Mouse (Mus musculus): ENCODE measurements at regions not wholly inside any gene's neighbourhood (a gene's known extent, or its start where the extent isn't known, plus 50 kb on each side); places are given as distances from the start of the nearest gene placed in this dataset.
"Not testable (repeated sequence)": the region's sequence is repeated elsewhere in the genome, so short reads cannot be mapped to it uniquely, and the experiment has no call there.

GRCm38 (mm10) chr1:189156906-189157305 lies 149.3 kb upstream of the Kctd3 start:
- DNase-seq, result no peak

DNA sequence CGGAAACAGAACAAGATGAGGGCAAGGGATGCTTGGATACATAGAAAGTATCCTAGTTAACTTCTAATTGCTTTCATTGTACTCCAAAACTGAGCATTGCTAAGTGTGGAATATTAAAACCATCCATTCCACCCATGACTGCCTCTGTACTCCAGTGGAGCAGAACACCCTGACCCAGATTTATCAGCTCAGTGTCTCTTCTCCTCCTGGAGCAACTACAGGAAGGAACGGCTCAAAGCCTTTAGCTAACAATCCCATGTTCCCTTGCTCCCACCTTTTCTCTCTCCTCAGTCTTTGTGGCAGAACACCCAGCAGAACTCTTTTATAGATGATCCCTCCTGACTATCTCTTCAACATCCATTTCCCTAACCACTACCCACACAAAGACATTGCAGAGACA lies 146.7 kb upstream of the Kctd3 start:
- no peak for DNase-seq

GRCm38 (mm10) chr1:189153150-189153549 lies 145.5 kb upstream of the Kctd3 start:
- no peak for DNase-seq

DNA sequence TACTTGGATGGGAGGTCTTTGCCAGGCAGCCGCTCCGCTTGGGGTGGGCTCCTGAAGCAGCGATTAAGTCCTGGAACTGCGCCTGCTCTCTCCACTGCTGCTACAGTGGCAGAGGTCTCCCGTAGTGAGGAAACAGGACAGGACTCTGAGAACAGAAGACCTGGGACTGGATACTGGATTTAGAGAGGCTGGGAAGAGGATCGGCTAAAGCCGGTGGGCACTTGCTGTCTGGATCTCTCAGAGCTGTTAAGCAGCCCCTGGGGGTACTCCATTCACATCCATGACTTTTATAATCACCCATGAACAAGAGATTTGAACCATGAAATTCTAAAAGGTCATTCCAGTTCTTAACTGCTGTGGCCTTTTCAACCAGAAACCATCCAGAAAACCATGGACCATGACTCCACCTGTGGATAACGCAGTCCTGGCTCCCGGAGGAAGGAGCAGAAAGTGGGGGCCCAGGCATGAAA lies 135.4 kb upstream of the Kctd3 start:
- no peak for DNase-seq

- no peak for DNase-seq
Observed at GRCm38 (mm10) chr1:189142551-189142950, 134.9 kb upstream of the Kctd3 start.

DNA sequence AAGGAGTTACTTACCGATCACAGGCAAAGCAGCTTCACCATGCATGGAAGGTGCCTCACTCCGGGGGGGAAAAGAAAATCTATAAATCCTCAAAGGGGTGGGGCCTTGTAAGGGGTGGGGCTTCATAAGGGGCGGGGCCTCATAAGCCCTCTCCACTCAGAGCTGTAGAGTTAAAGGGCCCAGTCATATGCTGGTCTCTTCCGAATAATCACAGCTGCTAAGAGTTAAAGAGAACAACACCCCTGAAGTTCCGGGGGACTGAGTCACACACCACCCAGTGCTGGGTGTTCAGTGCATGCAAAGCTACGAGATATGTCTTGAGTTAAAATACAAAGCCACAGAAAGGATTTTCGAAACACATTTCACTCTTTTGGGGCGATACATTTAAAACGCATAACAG lies 134.1 kb upstream of the Kctd3 start:
- no peak for DNase-seq

DNA sequence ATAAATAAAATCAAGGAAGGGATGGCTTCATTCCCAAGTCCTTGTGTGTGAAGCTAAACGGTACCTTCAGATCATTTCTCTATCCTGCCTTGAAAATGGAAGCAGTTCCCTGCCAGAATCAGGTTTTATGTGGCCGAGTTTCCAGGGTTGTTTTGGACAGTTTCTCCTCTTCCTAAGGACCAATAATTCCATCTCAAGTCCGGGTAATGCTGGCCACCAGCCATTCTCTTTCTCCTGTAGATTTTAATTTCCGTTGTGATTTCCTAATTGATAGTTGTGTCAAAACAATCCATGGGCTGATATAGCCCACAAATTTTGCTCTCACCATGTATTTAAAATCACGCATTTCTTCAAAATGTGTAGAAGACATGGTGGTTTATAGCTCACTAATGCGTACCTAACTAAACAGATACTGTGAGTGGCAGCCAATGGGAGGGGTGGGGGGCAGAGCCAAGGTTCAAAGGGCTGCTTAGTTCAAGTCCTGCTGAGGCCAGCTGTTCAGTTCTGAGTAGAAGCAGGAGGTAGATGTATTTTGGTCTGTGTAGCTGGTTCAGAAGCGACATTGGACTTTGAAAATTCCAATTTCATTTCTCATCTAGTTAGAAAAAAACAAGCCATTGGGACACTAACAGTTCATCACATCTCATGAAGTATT lies 129.2 kb upstream of the Kctd3 start:
- peak; percentile 6 to 11 for DNase-seq

DNA sequence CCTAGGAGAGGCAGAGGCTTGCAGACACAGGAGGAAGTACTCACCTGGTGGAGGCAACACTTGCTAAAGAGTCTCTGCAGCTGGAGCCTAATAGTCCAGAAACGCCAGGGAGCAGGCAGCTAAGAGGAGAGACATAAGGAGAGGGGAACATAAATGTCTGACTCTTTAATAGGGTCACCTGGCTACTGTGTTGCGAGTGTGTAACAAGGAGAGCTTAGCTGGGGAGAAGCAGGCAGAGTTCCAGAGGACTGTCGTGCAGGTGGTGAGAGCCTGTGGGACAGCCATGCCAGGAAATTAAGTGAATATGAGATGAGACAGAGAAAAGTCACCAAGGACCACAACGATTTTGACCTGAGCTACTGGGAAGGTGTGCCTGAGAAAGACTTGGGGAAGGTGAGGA lies 128.2 kb upstream of the Kctd3 start:
- DNase-seq, result no peak

DNA sequence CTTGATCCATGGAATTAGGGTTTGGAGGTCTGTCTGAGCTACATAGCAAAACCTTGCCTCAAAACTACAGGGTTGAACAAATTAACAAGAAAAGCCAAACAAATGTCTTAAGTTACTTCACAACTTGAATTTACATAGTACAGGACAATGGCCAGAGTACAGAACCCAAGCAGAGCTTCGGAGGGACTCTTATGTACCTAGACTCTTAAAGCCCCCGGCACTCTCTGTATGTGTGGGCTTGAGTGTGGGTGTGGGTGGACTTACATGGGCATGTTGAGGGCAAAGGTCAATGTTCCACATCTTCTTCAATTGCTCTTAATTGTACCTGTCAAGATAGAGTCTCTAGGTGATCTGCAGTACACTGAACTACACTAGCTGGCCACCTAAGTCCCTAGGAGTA lies 121.1 kb upstream of the Kctd3 start:
- no peak for DNase-seq

DNA sequence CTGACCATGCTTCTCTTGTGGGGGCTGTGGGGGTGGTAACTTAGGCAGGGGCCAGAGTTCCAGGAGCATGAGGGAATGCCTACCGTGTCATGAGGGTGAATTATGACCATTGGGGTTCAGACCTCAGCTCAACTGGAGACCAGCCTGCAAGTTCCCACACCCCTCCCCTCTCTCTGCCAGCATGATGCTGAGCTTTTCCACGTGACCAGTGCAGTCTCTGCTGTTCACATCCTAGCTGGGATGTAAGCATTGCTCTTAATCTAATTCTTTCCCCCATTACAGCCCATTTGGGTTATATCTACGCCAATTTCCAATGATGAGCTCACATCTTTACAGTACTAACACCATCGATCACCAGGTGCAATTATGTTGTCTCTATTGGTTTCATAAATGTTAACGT lies 120.6 kb upstream of the Kctd3 start:
- not testable (repeated sequence) for DNase-seq

DNA sequence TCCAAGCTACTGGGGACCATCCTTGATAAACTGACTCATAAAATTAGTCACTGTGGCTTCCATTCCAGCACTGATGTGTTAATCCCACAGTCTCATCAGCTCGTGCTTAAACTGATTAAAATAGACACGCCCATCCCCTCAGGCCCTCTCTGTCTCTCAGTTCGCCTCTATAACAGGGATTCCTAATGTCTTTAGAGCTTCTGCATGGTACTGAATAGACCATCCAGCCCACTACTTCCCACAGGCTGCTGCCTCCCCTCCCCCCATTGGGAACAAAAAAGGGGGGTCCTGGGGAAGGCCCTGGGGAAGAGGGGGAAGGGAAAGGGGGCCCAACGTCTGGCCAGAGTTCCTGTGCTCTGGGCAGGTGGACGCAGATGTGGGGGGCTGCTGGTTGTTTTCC lies 119.7 kb upstream of the Kctd3 start:
- DNase-seq, result no peak

GRCm38 (mm10) chr1:189119941-189120735 lies 112.5 kb upstream of the Kctd3 start:
- DNase-seq, result no peak

DNA sequence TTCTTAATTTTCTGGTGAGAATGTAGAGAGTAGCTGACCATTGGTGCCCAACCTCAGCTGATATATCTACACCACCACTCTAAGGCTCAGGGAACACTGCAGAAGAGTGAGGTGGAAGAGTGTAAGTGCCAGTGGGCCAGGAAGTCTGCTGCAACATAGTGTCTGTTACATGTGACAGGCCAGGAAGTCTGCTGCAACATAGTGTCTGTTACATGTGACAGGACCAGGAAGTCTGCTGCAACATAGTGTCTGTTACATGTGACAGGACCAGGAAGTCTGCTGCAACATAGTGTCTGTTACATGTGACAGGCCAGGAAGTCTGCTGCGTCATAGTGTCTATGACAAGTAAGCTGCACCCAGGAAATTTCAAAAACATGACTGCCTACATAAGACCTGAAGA lies 111.4 kb upstream of the Kctd3 start:
- not testable (repeated sequence) for DNase-seq

DNA sequence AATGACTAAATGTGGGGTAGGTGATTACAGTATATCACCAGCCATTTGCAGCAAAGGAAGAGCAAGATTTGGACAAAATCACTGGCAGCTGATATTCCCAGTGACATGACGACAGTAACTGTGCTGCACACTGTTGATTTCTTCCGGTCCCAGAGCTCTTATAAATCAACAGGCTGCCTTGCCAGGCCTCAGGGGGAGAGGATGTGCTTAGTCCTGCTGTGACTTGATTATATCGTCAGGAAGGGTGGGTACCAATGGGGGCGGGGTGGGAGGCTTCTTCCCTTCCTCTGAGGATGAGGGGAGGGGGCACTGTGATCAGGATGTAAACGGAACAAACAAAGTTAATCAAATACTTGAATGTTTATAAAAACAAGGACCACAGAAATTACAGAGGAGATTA lies 110.9 kb upstream of the Kctd3 start:
- DNase-seq, result peak in 1 of 2 experiments; percentile 36

- no peak for DNase-seq
Observed at GRCm38 (mm10) chr1:189115914-189116313, 108.3 kb upstream of the Kctd3 start.

DNA sequence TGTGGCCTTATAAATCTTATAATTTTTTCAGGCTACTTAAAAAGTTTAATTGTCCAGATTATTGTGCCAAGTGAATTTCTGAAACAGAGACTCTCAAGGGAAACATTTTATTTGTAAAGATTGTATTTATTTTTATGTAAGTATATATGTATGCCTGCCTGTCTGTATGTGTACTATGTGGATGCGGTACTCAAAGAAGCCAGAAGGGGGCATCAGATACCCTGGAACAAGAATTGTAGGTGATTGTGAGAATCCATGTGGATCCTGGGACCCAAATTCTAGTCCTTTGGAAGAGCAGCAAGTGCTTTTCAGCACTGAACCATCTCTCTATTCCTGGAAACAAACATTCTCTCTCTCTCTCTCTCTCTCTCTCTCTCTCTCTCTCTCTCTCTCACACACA lies 107.6 kb upstream of the Kctd3 start:
- no peak for DNase-seq

DNA sequence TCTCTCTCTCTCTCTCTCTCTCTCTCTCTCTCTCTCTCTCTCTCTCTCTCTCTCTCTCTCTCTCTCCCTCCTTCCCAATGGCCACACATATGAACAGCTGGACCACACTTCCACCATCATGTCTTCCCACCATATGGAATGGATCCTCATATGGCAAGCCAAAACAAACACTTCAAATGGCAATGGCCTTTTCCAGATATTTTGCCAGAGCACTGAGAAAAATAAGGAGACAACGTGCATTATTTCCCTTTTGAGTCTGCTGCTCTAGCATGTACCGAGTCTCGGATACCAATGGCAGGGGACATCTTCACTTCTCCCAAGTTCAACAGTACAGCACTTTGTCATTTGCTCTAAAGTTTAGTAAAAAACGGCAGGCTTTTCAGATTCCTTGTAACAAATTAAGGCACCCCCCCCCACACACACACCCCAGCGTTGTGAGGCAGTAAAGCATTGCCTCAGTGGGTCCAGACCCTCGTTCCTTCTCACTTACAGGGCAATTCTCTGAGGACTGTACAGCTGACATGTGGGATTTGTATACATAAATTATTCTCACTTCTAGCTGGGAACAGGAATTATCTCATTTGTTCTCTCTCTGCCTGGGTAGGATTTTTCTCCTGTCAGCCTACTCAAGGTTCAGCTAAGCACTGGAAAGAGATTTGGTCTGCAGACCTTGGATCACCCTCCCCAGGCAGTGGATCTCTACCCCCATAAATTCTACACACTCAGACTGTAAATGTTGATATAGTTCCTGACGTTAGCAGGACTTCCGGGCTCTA lies 100.8 kb upstream of the Kctd3 start:
- no peak for DNase-seq

DNA sequence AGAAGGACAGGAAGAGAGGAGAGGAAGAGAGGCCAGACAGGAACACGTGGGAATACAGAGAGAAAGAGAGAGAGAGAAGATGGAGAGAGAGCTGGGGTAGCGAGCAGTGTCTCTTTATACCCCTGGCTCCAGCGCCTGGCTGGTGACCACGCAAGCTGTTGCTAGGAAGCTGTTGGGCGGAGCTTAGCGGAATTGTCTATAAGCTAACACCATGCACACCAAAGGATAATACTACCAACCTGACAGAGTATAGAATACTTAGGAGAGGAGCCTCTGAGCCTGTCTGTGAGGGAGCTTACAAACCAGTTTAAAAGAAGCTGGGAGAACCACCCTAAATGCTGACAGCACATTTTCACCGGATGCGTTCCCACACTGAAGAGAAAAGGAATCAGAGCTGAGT lies 100.2 kb upstream of the Kctd3 start:
- peak in 1 of 2 experiments; percentile 6 for DNase-seq

- DNase-seq, result peak in 1 of 2 experiments; percentile 6
Observed at GRCm38 (mm10) chr1:189107156-189107555, 99.5 kb upstream of the Kctd3 start.

- no peak for DNase-seq
Observed at GRCm38 (mm10) chr1:189105276-189105675, 97.6 kb upstream of the Kctd3 start.

DNA sequence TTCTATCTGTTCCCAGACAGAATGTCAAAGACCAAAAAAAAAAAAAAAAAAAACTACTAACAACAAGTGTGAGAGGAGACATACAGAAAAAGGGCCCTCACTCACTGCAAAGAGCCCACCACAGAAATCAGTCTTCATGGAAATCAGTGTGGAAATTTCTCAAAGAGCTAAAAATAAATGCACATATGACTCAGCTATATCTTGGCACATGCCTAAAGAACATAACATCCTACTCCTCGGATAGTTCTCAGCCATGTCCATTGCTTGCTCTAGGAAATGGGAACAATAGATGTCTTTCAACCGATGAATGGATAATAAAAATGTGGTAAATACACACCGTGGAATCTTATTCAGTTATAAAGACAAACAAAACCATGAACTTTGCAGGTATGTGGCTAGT lies 95.1 kb upstream of the Kctd3 start:
- DNase-seq, result no peak

GRCm38 (mm10) chr1:189099121-189099520 lies 91.5 kb upstream of the Kctd3 start:
- no peak for DNase-seq

DNA sequence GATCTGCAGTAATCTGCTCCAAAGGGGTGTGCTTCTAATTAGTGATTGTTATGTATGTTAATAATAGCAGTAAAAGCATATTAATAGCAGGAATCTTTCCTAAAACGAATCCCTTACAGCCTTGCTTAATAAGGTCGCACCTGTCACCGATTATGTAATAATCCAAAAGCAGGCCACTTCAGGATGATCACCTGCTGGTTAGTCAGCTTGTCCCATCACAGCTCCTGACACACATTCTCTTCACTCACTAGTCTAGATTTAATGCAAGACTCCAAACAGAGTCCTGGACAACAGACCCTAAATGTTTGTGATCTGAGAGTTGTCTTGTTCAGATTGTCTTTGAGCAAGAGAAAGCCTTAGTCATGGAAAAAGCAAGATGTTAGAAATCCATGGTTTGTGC lies 85.2 kb upstream of the Kctd3 start:
- no peak for DNase-seq
